Mouse (Mus musculus): ENCODE results near the gene Glt1d1. TPM values are rescaled to one million over a fixed set of nuclear protein-coding genes. Genes with fewer than 3 reads are reported as not detected.
"Not testable (repeated sequence)": the region's sequence is repeated elsewhere in the genome, so short reads cannot be mapped to it uniquely, and the experiment has no call there.

Gene Glt1d1
- polyA plus RNA-seq, 1 experiment from 2014 or later = 2.8 TPM

GRCm38 (mm10) chr5:127730351-127730750, 98.3 kb downstream of the Glt1d1 start:
- no peak for ATAC-seq (ENCODE audit: low read depth)
- no peaks in the 10 kb centered on the region for H3K36me3 ChIP-seq (ENCODE audit: control insufficient read depth, insufficient read depth, low read length)
- H3K9me3 ChIP-seq (ENCODE audit: control insufficient read depth, low read length) = no peaks in the 10 kb centered on the region
- no peak overlapping the region for H3K9ac ChIP-seq (replicated peaks; ENCODE audit: low read depth, low read length)
- H3K4me3 ChIP-seq (ENCODE audit: low read depth, low read length) = no peak overlapping the region
- no peaks in the 10 kb centered on the region for H3K27me3 ChIP-seq (ENCODE audit: control insufficient read depth, insufficient read depth, low read length)
- H3K4me1 ChIP-seq (ENCODE audit: control insufficient read depth, insufficient read depth, low read length) = no peaks in the 10 kb centered on the region
- no peak overlapping the region for H3K27ac ChIP-seq (ENCODE audit: low read depth, low read length)
- 91% methylated on average over 2 of the region's 2 CpGs for WGBS
- no peak overlapping the region for H3K4me2 ChIP-seq (ENCODE audit: low read depth, low read length)

- H3K4me3 ChIP-seq (ENCODE audit: low read depth, low read length) = no peak overlapping the region
- no peak overlapping the region for H3K27ac ChIP-seq (ENCODE audit: low read depth, low read length)
- H3K4me1 ChIP-seq (ENCODE audit: control insufficient read depth, insufficient read depth, low read length) = no peaks in the 10 kb centered on the region
- 71% methylated on average over 16 of the region's 16 CpGs for WGBS
- H3K27me3 ChIP-seq (ENCODE audit: control insufficient read depth, insufficient read depth, low read length) = no peaks in the 10 kb centered on the region
- ATAC-seq (ENCODE audit: low read depth) = no peak
- H3K9me3 ChIP-seq (ENCODE audit: control insufficient read depth, low read length) = no peaks in the 10 kb centered on the region
- H3K36me3 ChIP-seq (ENCODE audit: control insufficient read depth, insufficient read depth, low read length) = no peaks in the 10 kb centered on the region
- no peak overlapping the region for H3K4me2 ChIP-seq (ENCODE audit: low read depth, low read length)
- no peak overlapping the region for H3K9ac ChIP-seq (replicated peaks; ENCODE audit: low read depth, low read length)
Measured at GRCm38 (mm10) chr5:127741331-127741730, 109.3 kb downstream of the Glt1d1 start.

GRCm38 (mm10) chr5:127749540-127749939, 117.5 kb downstream of the Glt1d1 start:
- not testable (repeated sequence) for H3K4me3 ChIP-seq (ENCODE audit: low read depth, low read length); H3K9ac ChIP-seq (replicated peaks; ENCODE audit: low read depth, low read length); H3K27ac ChIP-seq (ENCODE audit: low read depth, low read length); ATAC-seq (ENCODE audit: low read depth); H3K27me3 ChIP-seq (ENCODE audit: control insufficient read depth, insufficient read depth, low read length); H3K4me2 ChIP-seq (ENCODE audit: low read depth, low read length); H3K4me1 ChIP-seq (ENCODE audit: control insufficient read depth, insufficient read depth, low read length); H3K9me3 ChIP-seq (ENCODE audit: control insufficient read depth, low read length); H3K36me3 ChIP-seq (ENCODE audit: control insufficient read depth, insufficient read depth, low read length)
- WGBS = 94% methylated on average over 3 of the region's 3 CpGs

- WGBS = 22% methylated on average over 20 of the region's 20 CpGs
- no peak overlapping the region for H3K4me3 ChIP-seq (ENCODE audit: low read depth, low read length)
- H3K9me3 ChIP-seq (ENCODE audit: control insufficient read depth, low read length) = no peaks in the 10 kb centered on the region
- no peaks in the 10 kb centered on the region for H3K4me1 ChIP-seq (ENCODE audit: control insufficient read depth, insufficient read depth, low read length)
- H3K4me2 ChIP-seq (ENCODE audit: low read depth, low read length) = peak overlapping the region; percentile 6; the same call in 1 of the 2 replicates
- no peaks in the 10 kb centered on the region for H3K36me3 ChIP-seq (ENCODE audit: control insufficient read depth, insufficient read depth, low read length)
- no peak overlapping the region for H3K27ac ChIP-seq (ENCODE audit: low read depth, low read length)
- peak; percentile 54 for ATAC-seq (ENCODE audit: low read depth)
- no peak overlapping the region for H3K9ac ChIP-seq (replicated peaks; ENCODE audit: low read depth, low read length)
- no peaks in the 10 kb centered on the region for H3K27me3 ChIP-seq (ENCODE audit: control insufficient read depth, insufficient read depth, low read length)
Measured at GRCm38 (mm10) chr5:127751262-127751975, 119.4 kb downstream of the Glt1d1 start.

GRCm38 (mm10) chr5:127755594-127755993, 123.5 kb downstream of the Glt1d1 start:
- H3K4me2 ChIP-seq (ENCODE audit: low read depth, low read length) = no peak overlapping the region
- H3K4me3 ChIP-seq (ENCODE audit: low read depth, low read length) = no peak overlapping the region
- no peaks in the 10 kb centered on the region for H3K9me3 ChIP-seq (ENCODE audit: control insufficient read depth, low read length)
- 53% methylated on average over 4 of the region's 4 CpGs for WGBS
- H3K27me3 ChIP-seq (ENCODE audit: control insufficient read depth, insufficient read depth, low read length) = no peaks in the 10 kb centered on the region
- no peak overlapping the region for H3K27ac ChIP-seq (ENCODE audit: low read depth, low read length)
- H3K36me3 ChIP-seq (ENCODE audit: control insufficient read depth, insufficient read depth, low read length) = no peaks in the 10 kb centered on the region
- H3K4me1 ChIP-seq (ENCODE audit: control insufficient read depth, insufficient read depth, low read length) = no peaks in the 10 kb centered on the region
- no peak for ATAC-seq (ENCODE audit: low read depth)
- no peak overlapping the region for H3K9ac ChIP-seq (replicated peaks; ENCODE audit: low read depth, low read length)

- no peaks in the 10 kb centered on the region for H3K4me1 ChIP-seq (ENCODE audit: control insufficient read depth, insufficient read depth, low read length)
- H3K9me3 ChIP-seq (ENCODE audit: control insufficient read depth, low read length) = no peaks in the 10 kb centered on the region
- no peaks in the 10 kb centered on the region for H3K36me3 ChIP-seq (ENCODE audit: control insufficient read depth, insufficient read depth, low read length)
- WGBS = 86% methylated on average over 3 of the region's 3 CpGs
- H3K9ac ChIP-seq (replicated peaks; ENCODE audit: low read depth, low read length) = no peak overlapping the region
- no peak overlapping the region for H3K27ac ChIP-seq (ENCODE audit: low read depth, low read length)
- no peak overlapping the region for H3K4me2 ChIP-seq (ENCODE audit: low read depth, low read length)
- H3K4me3 ChIP-seq (ENCODE audit: low read depth, low read length) = no peak overlapping the region
- no peaks in the 10 kb centered on the region for H3K27me3 ChIP-seq (ENCODE audit: control insufficient read depth, insufficient read depth, low read length)
- no peak for ATAC-seq (ENCODE audit: low read depth)
Measured at GRCm38 (mm10) chr5:127756011-127756410, 123.9 kb downstream of the Glt1d1 start.

GRCm38 (mm10) chr5:127756671-127757423, 124.8 kb downstream of the Glt1d1 start:
- Histone ChIP-seq H3K27ac (ENCODE audit: low read depth, low read length) (no peak overlapping the region), H3K4me2 (ENCODE audit: low read depth, low read length) (no peak overlapping the region), H3K4me1 (ENCODE audit: control insufficient read depth, insufficient read depth, low read length) (no peaks in the 10 kb centered on the region), H3K9ac (replicated peaks; ENCODE audit: low read depth, low read length) (no peak overlapping the region), H3K27me3 (ENCODE audit: control insufficient read depth, insufficient read depth, low read length) (no peaks in the 10 kb centered on the region), H3K4me3 (ENCODE audit: low read depth, low read length) (no peak overlapping the region), H3K36me3 (ENCODE audit: control insufficient read depth, insufficient read depth, low read length) (no peaks in the 10 kb centered on the region), H3K9me3 (ENCODE audit: control insufficient read depth, low read length) (no peaks in the 10 kb centered on the region)
- no peak for ATAC-seq (ENCODE audit: low read depth)
- 94% methylated on average over 4 of the region's 4 CpGs for WGBS

- Histone ChIP-seq H3K4me1 (ENCODE audit: control insufficient read depth, insufficient read depth, low read length) (no peaks in the 10 kb centered on the region), H3K9ac (replicated peaks; ENCODE audit: low read depth, low read length) (no peak overlapping the region), H3K4me2 (ENCODE audit: low read depth, low read length) (no peak overlapping the region), H3K36me3 (ENCODE audit: control insufficient read depth, insufficient read depth, low read length) (no peaks in the 10 kb centered on the region), H3K4me3 (ENCODE audit: low read depth, low read length) (no peak overlapping the region), H3K9me3 (ENCODE audit: control insufficient read depth, low read length) (no peaks in the 10 kb centered on the region), H3K27me3 (ENCODE audit: control insufficient read depth, insufficient read depth, low read length) (no peaks in the 10 kb centered on the region), H3K27ac (ENCODE audit: low read depth, low read length) (no peak overlapping the region)
- 74% methylated on average over 4 of the region's 4 CpGs for WGBS
- ATAC-seq (ENCODE audit: low read depth) = no peak
Measured at GRCm38 (mm10) chr5:127758576-127758975, 126.5 kb downstream of the Glt1d1 start.

Data from neural tube, embryonic 14.5 days (tissue).